Mouse (Mus musculus) megakaryocyte, adult 5-6 weeks (primary cell): ENCODE data around the gene Hist1h2ai. TPM values are rescaled to one million over a fixed set of nuclear protein-coding genes. Genes with fewer than 3 reads are reported as not detected.

Source experiments
- total RNA-seq, 2 experiments: library from RNA; stranded (forward) in 1 of 2; stranded (reverse) in 1 of 2; fragments of 153-499, 151-499 nt in 1 of 2; fragments of 221-1000, 200-1000 nt in 1 of 2; gene quantifications; 2 replicates each; pipeline versions ENCODE4 v1.2.3 to v1.2.4; 2015 to 2017

The Hist1h2ai gene
- total RNA-seq, 2 experiments from 2014 or later = 7.6 to 3,924 TPM

Other genes with a start within 250 kb of the Hist1h2ai start
Only the 30 nearest of the 32 such genes appear.
- gene Gm10065, start 237.0 kb upstream of the Hist1h2ai start, total RNA-seq (2015) = not detected in 2 replicates
- not detected in 2 replicates for gene Gm10065, start 237.0 kb upstream of the Hist1h2ai start, total RNA-seq (2017)
- gene AK157302, start 221.2 kb upstream of the Hist1h2ai start, total RNA-seq (2015) = 0.09 and 0.56 TPM in 2 replicates
- gene AK157302, start 221.2 kb upstream of the Hist1h2ai start, total RNA-seq (2017) = 0.20 TPM in 1 of 2 replicates, not detected in the other
- 7.8 and 10.7 TPM in 2 replicates for gene Gm11273, start 215.0 kb upstream of the Hist1h2ai start, total RNA-seq (2015)
- gene Gm11273, start 215.0 kb upstream of the Hist1h2ai start, total RNA-seq (2017) = 4.3 and 5.2 TPM in 2 replicates
- gene Zkscan8, start 185.3 kb upstream of the Hist1h2ai start, total RNA-seq (2015) = 7.0 and 7.1 TPM in 2 replicates
- gene Zkscan8, start 185.3 kb upstream of the Hist1h2ai start, total RNA-seq (2017) = 4.4 and 4.9 TPM in 2 replicates
- not detected in 2 replicates for gene Olfr1366, start 173.6 kb upstream of the Hist1h2ai start, total RNA-seq (2015)
- not detected in 2 replicates for gene Olfr1366, start 173.6 kb upstream of the Hist1h2ai start, total RNA-seq (2017)
- not detected in 2 replicates for gene Olfr1535, start 156.5 kb upstream of the Hist1h2ai start, total RNA-seq (2015)
- not detected in 2 replicates for gene Olfr1535, start 156.5 kb upstream of the Hist1h2ai start, total RNA-seq (2017)
- gene Olfr1364, start 134.7 kb upstream of the Hist1h2ai start, total RNA-seq (2015) = not detected in 2 replicates
- not detected in 2 replicates for gene Olfr1364, start 134.7 kb upstream of the Hist1h2ai start, total RNA-seq (2017)
- gene Olfr1362, start 102.4 kb upstream of the Hist1h2ai start, total RNA-seq (2015) = not detected in 2 replicates
- gene Olfr1362, start 102.4 kb upstream of the Hist1h2ai start, total RNA-seq (2017) = not detected in 2 replicates
- gene Olfr11, start 73.9 kb upstream of the Hist1h2ai start, total RNA-seq (2015) = not detected in 2 replicates
- gene Olfr11, start 73.9 kb upstream of the Hist1h2ai start, total RNA-seq (2017) = not detected in 2 replicates
- not detected in 2 replicates for gene Olfr1361, start 53.0 kb upstream of the Hist1h2ai start, total RNA-seq (2015)
- not detected in 2 replicates for gene Olfr1361, start 53.0 kb upstream of the Hist1h2ai start, total RNA-seq (2017)
- gene Olfr1360, start 39.0 kb upstream of the Hist1h2ai start, total RNA-seq (2015) = not detected in 2 replicates
- not detected in 2 replicates for gene Olfr1360, start 39.0 kb upstream of the Hist1h2ai start, total RNA-seq (2017)
- gene Olfr1359, start 18.3 kb upstream of the Hist1h2ai start, total RNA-seq (2015) = not detected in 2 replicates
- gene Olfr1359, start 18.3 kb upstream of the Hist1h2ai start, total RNA-seq (2017) = not detected in 2 replicates
- gene Hist1h2bl, start 279 bp upstream of the Hist1h2ai start, total RNA-seq (2015) = 262 and 280 TPM in 2 replicates
- 409 and 426 TPM in 2 replicates for gene Hist1h2bl, start 279 bp upstream of the Hist1h2ai start, total RNA-seq (2017)
- 37.0 and 141 TPM in 2 replicates for gene Hist1h3h, start 1.2 kb downstream of the Hist1h2ai start, total RNA-seq (2015)
- gene Hist1h3h, start 1.2 kb downstream of the Hist1h2ai start, total RNA-seq (2017) = 82.6 and 194 TPM in 2 replicates
- gene Hist1h2bm, start 5.6 kb downstream of the Hist1h2ai start, total RNA-seq (2015) = 139 and 162 TPM in 2 replicates
- 615 and 635 TPM in 2 replicates for gene Hist1h2bm, start 5.6 kb downstream of the Hist1h2ai start, total RNA-seq (2017)
- gene Hist1h4j, start 18.6 kb downstream of the Hist1h2ai start, total RNA-seq (2015) = 5.8 and 10.7 TPM in 2 replicates
- gene Hist1h4j, start 18.6 kb downstream of the Hist1h2ai start, total RNA-seq (2017) = 595 and 644 TPM in 2 replicates
- gene Hist1h4k, start 34.1 kb downstream of the Hist1h2ai start, total RNA-seq (2015) = 97.3 and 158 TPM in 2 replicates
- 2,083 and 3,751 TPM in 2 replicates for gene Hist1h4k, start 34.1 kb downstream of the Hist1h2ai start, total RNA-seq (2017)
- 141 and 258 TPM in 2 replicates for gene Hist1h2ak, start 37.4 kb downstream of the Hist1h2ai start, total RNA-seq (2015)
- gene Hist1h2ak, start 37.4 kb downstream of the Hist1h2ai start, total RNA-seq (2017) = 1,551 and 1,637 TPM in 2 replicates
- 318 and 331 TPM in 2 replicates for gene Hist1h2bn, start 37.7 kb downstream of the Hist1h2ai start, total RNA-seq (2015)
- gene Hist1h2bn, start 37.7 kb downstream of the Hist1h2ai start, total RNA-seq (2017) = 1,434 and 1,651 TPM in 2 replicates
- gene Hist1h1b, start 64.2 kb downstream of the Hist1h2ai start, total RNA-seq (2015) = 792 and 803 TPM in 2 replicates
- gene Hist1h1b, start 64.2 kb downstream of the Hist1h2ai start, total RNA-seq (2017) = 2,001 and 2,565 TPM in 2 replicates
- 290 and 369 TPM in 2 replicates for gene Hist1h3i, start 66.9 kb downstream of the Hist1h2ai start, total RNA-seq (2015)
- gene Hist1h3i, start 66.9 kb downstream of the Hist1h2ai start, total RNA-seq (2017) = 211 and 245 TPM in 2 replicates
- 5.6 TPM in 1 of 2 replicates, not detected in the other for gene Hist1h2an, start 70.8 kb downstream of the Hist1h2ai start, total RNA-seq (2015)
- gene Hist1h2an, start 70.8 kb downstream of the Hist1h2ai start, total RNA-seq (2017) = 740 and 806 TPM in 2 replicates
- 15.3 and 29.2 TPM in 2 replicates for gene Hist1h2bp, start 71.0 kb downstream of the Hist1h2ai start, total RNA-seq (2015)
- 50.7 and 60.8 TPM in 2 replicates for gene Hist1h2bp, start 71.0 kb downstream of the Hist1h2ai start, total RNA-seq (2017)
- gene Hist1h2bq, start 93.8 kb downstream of the Hist1h2ai start, total RNA-seq (2015) = 340 and 370 TPM in 2 replicates
- 37.2 and 71.4 TPM in 2 replicates for gene Hist1h2bq, start 93.8 kb downstream of the Hist1h2ai start, total RNA-seq (2017)
- 149 and 256 TPM in 2 replicates for gene Hist1h2ao, start 94.0 kb downstream of the Hist1h2ai start, total RNA-seq (2015)
- 2,161 and 2,311 TPM in 2 replicates for gene Hist1h2ao, start 94.0 kb downstream of the Hist1h2ai start, total RNA-seq (2017)
- gene Hist1h4m, start 95.3 kb downstream of the Hist1h2ai start, total RNA-seq (2015) = 67.9 and 71.7 TPM in 2 replicates
- gene Hist1h4m, start 95.3 kb downstream of the Hist1h2ai start, total RNA-seq (2017) = 1,995 and 3,050 TPM in 2 replicates
- gene Hist1h4n, start 115.8 kb downstream of the Hist1h2ai start, total RNA-seq (2015) = 60.0 and 63.1 TPM in 2 replicates
- gene Hist1h4n, start 115.8 kb downstream of the Hist1h2ai start, total RNA-seq (2017) = 1,683 and 2,067 TPM in 2 replicates
- 111 and 142 TPM in 2 replicates for gene Hist1h2ap, start 117.1 kb downstream of the Hist1h2ai start, total RNA-seq (2015)
- gene Hist1h2ap, start 117.1 kb downstream of the Hist1h2ai start, total RNA-seq (2017) = 857 and 1,070 TPM in 2 replicates
- gene Hist1h2br, start 117.3 kb downstream of the Hist1h2ai start, total RNA-seq (2015) = 322 and 378 TPM in 2 replicates
- 273 and 294 TPM in 2 replicates for gene Hist1h2br, start 117.3 kb downstream of the Hist1h2ai start, total RNA-seq (2017)
- 0.23 and 0.36 TPM in 2 replicates for gene Zfp184, start 228.7 kb downstream of the Hist1h2ai start, total RNA-seq (2015)
- gene Zfp184, start 228.7 kb downstream of the Hist1h2ai start, total RNA-seq (2017) = 0.65 TPM in 1 of 2 replicates, not detected in the other